Mouse (Mus musculus) CD8-positive naive resting alpha-beta T cell, adult 2 months (primary cell): ENCODE results near the gene Kitl.

Experiments used
- DNase-seq, 2 experiments: peaks; one replicate each; pipeline ENCODE4 v3.0.0; 2022; ENCODE audit warnings: low read depth in 2 of 2, low spot score in 2 of 2

The Kitl gene

DNA sequence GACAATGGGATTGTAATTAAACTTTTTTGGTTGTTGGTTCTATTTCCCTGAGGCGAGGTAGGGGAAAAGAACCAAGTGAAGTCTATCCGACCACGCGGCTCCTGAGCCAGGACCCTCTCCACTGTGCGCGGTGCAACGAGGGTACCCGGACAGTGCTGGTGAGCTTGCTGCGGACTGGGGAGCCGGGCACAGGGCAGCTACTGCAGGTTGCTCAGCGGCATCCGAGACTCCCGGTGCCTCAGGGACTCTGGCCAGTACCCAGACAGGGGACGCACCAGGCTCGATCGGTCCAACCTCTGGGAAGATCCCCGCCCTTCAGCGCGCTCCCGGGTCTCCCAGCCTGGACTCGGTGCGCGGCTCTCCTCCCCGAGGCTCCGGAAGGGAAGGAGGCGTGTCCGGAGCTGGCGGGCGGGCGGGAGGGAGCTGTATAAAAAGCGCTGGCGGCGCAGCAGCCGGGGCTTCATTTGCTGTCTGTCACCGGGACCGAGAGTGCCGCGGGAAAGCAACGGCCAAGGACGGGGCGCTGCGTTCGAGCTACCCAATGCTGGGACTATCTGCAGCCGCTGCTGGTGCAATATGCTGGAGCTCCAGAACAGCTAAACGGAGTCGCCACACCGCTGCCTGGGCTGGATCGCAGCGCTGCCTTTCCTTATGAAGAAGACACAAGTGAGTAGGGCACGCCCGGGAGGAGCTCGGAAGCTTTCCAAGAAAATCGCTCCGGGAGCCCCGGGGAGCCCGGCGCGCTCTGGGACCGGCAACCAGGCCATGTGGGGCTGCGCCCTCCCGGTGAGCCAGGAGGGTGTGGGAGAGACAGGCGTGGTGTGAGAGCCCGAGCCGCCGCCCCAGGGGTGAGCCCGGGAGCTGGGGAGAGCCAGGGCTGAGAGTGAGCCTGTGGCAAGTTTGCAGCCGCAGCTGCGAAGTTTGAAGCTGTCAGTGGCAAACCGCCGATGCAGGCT is at the start of gene Kitl:
Gene Kitl, plus strand, starts transcription at position 261 of the 956 bp plus-strand sequence.
- DNase-seq, result no peak

DNA sequence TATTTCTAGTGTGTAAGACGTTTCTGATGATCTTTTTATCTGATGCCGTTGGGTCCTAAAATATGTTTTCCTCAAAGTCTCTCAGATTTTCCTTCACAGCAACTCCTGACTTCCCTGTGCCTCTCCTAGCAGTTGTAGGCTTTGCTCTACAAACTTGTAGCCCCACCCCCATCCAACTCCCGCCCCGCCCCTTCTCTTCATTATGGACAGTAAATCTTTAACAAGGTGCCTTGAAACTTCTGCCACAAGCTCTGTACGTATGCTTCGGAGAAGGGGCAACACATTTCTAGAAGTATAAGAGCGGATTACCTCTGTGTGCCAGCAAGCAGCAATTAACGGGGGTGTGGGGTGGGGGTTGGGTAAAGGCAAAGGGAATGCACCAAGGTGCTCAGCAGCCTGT is 42.6 kb upstream of the Kitl start:
- no peak for DNase-seq

DNA sequence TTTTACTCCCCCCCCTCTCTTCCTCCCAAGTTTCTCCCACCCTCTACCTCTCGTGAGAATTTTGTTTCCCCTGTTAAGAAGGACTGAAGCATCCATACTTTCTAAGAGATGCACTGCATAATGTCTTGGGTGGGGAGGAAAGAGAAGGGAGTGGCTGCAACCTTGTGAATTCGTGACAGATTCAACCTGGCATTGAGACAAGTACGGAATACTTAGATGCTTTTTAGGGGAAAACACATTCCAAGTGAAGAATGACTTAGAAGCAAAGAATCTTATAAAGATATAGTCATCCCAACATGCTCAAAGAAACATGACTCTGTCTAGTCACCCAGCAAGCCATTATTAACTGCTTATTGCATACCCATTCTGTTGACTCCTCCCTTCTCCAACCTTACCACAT is 35.3 kb upstream of the Kitl start:
- DNase-seq, result no peak

DNA sequence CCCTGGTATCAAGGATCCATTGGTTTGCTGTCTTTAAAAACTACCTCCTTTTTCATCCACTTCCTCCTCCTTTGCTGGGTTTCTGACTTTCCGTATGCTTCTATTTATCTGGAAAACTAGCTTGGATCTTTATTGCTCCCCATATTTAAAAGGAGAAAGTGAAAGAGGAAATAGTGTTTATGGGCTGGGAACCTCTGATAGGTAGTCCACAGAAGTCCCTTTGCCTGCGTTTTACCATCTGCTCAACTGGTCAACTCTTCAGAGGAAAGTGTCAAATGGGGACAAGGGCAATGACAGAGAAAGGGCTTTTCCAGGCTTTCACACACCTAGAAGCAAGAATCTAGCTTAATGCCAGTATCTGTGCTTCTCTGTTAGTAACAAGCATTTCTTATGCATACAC is 34.5 kb upstream of the Kitl start:
- no peak for DNase-seq

DNA sequence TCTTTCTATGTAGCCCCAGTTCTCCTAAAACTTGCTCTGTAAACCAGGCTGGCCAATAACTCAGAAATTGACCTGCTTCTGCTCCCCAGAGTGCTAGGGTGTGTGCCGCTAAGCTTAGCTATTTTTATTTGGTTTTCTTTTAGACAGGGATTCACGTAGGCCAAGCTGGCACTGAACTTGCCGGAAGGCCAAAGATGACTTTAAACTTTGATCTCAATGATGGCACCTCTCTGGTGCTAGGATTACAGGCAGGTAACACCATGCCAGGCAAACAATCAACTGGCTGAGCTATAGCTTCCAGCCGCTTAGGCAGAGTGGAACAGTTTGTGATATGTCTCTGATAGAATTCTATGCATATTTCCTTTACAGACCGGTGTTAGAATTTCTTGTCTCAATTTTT is 33.5 kb upstream of the Kitl start:
- DNase-seq, result no peak

DNA sequence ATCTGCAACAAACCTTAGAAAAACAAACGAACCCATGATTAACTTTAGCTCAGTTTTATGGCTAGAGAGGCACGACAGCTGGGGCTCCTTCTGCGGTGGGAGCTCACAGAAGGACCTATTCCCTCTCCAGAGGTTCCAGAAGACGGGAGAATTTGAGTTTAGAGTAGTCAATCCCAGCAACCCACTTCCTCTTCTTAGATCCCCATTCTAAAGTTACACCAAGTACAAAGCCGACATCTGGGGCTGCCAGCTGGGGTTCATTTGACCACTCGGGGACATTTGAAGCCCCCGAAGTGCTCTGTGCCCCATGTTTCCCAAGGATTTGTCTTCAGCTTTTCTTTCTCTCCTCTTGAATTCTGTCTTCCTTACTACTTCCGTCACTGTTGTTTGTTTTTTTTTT is 28.7 kb upstream of the Kitl start:
- no peak for DNase-seq

DNA sequence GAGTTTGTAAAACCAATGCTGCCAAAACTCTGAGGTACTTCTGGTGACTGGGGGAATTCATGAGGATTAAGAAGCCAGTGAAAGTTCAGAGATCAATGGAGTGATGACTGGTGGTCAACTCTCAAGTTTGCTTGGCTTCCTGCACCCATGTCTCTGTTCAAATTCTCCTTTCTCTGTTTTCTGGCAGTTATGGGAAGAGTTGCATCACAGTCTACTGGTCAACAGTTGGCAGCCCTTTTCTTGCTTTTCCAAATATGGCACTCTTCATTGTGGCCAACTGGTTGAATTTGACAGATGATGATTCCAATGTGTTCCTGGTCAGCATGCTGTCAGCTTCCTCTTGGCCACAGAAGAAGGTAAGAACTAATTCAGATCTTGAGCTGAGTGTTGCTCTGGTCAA is 25.7 kb upstream of the Kitl start:
- no peak for DNase-seq

DNA sequence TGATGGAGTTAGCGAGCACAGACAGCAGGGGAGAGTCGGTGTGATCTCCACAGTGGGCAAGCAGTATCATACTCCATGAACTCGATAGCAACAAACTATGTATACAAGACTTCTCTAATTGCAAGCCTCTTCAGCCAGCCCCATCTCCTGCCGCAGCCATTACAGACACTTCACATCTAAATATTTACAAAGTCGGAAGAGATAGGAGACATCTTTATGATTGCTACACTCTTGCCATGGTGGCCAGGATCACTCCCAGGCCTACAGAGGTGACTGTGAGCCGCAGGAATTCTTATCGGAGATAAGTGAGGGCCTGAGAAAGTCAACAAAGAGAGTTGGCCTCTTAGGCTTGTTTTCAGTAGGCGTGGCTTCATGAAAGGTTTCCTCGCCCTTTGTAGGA is 23.3 kb upstream of the Kitl start:
- no peak for DNase-seq

DNA sequence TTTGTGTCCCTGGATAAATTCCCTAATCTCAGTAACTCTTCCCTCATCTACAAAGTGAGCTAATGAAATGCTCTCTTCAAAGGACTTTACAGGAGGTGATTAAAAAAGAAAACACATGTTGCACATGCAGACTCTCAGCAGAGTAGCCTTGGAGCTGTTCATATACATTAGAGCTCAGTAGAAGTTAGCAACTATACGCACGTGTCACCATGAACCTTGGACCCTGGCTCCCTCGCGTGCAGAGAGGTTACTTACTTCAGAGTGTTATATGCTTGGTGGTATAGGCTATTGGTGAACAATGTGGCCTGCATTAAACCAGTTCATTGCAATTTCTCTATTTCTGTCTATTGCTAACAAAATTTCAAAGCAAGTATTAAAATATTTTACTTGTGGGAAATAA is 14.0 kb upstream of the Kitl start:
- DNase-seq, result no peak

DNA sequence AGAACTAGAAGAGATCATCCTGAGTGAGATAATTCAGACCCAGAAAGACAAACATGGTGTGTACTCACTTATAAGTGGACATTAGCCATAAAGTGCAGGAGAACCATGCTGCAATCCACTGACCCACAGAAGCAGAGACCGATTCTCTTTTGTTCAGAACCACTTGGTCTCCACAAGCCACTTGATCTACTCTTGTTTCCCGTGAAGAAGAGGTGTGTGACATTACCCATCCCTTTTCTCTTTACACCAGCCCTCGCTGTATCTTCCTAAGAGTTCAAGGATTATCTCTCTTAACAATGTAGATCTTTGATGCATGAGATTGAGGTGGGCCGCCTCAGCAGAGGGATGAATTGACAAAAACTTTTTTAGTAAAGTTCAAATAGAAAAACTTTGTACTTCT is 11.6 kb upstream of the Kitl start:
- no peak for DNase-seq

DNA sequence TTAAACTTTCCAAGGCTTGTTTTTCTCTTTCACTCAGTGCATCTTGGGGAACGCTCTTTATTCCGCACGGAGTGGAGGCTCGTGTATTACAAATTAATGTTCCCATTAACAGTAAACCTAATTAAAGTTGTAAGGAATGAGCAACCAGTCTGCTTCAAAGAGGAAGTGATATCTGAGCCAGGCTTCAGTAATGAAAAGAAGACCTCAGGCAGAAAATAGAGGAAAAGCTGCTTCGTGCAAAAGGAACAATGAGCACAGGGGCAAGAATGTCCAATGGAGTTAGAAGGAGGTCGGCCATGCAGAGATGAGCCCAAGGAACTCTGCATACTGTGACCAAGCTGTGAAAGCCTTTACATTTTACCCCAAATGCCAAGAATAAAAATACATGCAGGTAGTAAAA is 5.7 kb upstream of the Kitl start:
- DNase-seq, result no peak

DNA sequence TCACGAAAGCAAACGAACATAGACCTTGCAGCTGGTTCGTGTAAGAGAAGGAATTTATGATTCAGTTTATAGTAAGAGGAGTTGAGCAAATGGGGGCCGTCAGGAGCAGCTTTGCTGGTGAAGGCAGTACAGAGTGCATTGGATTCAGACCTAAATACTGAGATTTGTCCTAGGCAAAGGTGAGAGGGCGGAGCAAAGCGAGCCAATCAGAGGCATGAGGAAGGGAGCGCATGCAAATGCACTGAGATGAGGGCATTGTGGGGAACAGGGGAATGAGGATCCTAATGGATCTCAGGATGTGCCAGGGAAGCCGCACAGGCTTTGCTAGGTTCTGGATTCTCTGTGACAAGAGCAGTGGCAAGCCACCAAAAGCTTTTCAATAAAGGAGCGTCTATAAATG is 5.1 kb upstream of the Kitl start:
- DNase-seq, result no peak

DNA sequence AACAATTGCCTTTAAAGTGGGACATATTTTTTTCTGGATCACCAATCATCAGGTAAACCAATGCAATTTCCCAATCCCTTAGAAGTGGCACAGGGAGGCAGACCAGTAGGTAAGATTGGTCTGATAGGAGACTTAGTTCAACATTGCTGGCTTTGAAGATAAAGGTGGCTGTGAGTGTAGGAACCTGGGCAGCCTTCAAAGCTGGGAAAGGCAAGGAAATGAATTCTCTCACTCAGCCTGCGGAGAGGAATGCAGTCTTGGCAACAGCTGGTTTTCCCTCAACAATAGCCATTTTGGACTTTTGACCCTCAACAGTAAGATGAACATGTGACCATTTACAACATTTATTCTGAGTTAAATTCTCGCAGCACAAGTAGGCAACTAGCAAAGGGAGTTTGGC is 1.3 kb upstream of the Kitl start:
- DNase-seq, result no peak

DNA sequence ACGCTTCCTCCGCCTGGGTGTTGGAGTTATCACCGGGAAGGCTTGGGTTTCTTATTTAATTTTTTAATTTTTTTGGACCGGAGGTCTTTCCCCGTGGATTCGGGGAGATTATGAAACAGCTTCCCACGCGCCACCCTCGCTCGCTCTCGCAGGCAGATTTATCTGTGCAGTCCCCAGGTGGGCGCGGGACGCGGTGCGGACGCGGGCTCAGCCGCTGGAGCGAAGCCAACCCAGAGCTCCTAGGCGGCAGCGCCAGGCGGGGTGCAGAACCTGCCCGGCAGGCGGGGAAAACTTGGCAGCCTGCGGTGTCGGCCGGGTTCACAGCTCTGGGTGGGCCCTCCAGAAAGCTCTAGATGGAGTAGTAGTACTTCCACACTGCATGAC is 888 bp downstream of the Kitl start:
- no peak for DNase-seq

DNA sequence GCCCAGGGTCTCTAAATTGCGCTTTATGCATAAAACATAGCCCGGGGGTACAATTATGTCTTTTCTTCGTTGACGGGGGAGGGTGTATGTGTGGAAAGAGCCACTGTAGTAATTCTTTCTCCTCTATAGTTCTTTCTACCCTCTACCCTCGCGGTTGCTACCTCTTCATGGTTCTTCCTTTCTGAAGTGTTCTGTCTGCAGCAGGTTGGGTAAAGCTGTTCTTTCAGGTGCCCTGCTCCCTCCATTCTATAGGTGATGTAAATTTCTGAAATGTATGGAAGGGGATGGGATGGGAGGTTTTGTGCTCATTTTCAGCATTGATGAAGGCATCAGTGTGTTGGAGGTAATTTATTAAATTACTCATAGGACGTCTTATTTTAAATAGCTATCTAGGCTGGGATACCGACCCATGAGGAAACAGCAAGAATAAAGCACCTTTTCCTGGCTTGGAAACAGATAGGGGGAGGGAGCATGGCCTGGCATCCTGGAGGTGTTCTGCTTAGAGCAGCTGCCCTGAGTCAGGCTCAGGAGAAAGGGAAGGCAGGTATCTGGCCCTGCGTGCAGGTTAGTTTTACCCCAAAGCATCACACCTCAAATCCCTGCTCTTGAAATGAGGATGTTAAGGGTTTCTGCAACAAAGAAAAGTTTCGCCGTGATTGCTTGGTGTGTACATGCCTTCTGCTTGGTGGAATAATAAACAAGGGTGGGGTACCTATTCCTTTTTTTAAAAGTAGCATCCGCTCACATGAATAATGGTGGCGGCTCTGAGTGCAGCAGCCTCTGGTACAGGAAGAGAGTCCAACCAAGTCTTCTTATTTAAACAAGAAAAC is 1.7 kb downstream of the Kitl start:
- no peak for DNase-seq

DNA sequence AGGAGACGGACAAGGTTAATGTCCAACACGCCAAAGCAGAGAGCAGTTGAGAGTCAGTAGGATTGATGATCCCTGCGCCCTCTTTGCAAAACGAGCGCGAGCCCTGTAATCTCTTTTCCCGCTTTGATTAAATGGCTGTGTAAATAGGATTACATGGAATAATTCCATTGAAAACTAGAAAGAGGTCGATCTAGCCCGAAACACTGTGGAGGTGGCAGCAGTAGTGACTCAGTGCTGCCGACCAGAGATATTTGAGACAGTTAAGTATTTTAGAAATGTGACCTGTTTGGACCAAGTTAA is 2.3 kb downstream of the Kitl start:
- no peak for DNase-seq

DNA sequence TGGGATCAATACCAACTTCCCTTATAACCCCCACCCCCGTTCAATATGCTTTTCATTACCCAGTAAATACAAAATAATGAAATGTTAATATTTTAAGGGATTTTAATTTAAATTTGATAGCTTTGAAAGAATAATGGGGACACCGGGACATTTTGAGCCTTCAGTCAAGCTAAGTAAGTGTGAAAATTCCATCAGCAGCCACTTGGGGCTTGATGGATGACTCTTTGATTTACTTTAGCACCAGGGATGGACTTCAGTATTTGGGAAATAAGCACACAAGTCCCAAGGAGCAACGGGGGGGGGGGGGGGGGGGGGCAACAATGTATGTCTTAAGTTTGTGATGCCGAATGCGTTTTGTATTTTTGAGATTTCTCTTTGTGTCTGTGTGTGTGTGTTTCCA is 3.1 kb downstream of the Kitl start:
- DNase-seq, result no peak

DNA sequence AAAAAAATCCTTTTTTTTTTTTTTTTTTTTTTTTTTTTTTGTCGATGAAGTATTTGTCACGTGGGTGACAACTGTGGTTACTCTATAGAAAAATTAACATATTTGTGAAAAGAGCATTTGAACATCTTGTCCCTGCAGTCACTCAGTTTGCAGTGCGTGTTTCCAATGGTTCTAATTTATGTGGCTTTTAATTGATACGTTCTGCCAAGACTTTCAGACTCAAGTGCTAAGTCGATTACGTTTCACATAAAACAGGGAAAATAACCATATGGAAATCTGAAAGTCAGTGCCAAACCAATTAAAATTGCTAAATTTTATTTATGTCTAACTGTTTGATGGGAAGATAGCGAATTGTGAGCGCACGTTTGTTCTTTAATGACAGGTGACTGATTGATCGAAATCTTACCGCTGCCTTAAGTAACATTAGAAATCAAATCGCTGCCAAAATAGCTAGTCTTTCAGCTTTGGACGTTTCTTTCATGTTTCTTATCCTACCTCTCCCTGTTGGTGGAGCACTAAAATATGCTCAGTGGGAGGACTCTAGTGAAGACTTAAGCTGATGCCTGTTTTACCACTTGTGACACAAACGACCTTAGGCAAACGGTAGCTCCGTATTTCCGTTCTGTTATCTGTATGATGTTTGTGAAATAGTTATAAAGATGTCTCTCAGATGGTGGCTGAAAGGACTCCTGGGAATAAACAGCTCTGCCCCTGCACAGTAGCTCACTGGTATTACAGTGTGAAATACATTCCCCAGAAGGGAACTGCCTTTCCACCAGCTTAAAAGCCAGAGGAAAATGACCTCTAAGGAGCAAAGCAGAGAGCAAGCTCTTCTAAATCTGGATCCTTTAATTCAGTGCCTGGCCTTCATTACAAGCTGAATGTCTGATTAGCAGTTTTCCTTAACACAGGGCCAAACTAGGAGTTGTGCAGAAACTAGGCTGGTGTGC is 4.1 kb downstream of the Kitl start:
- DNase-seq, result no peak

DNA sequence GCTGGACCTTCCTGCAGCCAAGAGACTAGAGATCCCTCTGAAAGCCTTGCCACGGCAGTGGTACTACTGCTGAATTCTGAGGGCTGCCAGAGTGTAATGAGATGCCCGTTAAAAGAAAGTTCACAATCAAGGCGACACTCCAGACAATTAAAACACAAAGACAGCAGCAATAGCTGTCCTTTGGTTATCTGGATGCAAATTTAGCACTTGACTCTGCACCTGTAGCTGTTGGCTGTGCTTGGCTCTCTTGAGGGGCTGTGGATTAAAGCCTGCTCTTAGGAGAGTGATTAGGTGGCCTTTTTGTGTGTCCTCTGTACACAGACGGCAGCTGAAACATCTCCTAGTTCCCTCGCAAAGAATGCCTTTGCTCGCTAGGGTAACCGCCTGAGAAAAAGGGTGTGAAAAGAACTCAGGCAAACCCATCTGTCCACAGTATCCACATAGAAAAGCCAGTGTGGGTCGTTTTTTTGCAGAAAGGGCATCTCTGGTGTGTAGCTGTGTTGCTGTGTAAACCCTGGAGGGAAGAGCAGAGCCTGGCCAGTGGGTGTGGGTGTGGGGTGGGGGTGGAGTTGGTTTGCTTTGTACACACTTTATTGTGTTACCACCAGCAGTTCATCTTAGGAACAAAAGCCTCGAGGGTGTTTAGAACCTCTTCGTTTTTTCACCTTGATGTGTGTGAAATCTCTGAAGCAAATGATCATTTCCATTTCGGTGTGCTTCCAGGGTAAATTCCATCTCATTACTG is 6.8 kb downstream of the Kitl start:
- DNase-seq, result no peak

DNA sequence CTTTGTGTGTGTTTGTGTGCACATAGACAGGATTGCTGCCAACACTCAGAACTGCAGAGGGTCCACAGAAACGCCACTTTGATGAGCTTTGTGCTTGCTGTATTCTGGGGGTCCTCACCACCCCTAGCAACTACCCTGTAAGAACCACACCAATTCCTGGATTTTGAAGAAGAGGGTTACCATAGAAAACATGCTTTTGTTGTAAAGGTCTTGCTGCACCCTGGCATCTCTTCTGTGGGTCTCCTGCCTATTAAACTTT is 7.3 kb downstream of the Kitl start:
- no peak for DNase-seq

DNA sequence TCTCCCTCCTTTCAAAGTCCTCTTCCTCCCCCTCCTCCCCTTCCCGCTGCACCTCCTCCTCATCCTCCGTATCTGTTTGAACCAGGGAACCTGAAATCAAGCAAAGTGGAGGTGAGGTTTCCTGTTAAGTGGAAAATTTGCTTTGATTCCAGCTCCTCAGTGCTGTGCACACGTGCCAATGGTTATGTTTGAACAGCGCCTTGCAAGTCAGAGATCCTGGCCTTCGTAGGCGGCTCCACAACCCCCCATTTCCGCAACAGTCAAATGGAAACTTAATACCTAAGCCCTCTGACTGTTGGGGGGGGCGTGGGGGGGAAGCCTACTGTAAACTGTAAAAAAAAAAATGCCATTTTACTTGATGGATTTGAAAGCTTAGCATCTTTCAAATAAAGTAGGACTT is 10.2 kb downstream of the Kitl start:
- DNase-seq, result no peak
